In genomic region chr1:189880745-189881144, GRCm38 (mm10) we compare ENCODE assay signal across 16 mouse cellular contexts. TPM values are rescaled to one million over a fixed set of nuclear protein-coding genes. Genes with fewer than 3 reads are reported as not detected.
DNase-seq lines count a peak whose midpoint lies in the region; ATAC-seq and TF ChIP-seq lines count a peak whose summit lies in the region.
"Had no signal": no experiment of that assay in that cellular context is flagged by ENCODE, and none has a peak within 500 bp of the region (broad histone marks: within the 10 kb centered on the region; RNA-seq: fewer than 3 reads in every experiment).

No protein-coding gene starts in this region.

- 78% methylated on average over 14 of the region's 14 CpGs for WGBS in heart, embryonic 15.5 days
- WGBS in kidney, postnatal 0 days: 77% methylated on average over 14 of the region's 14 CpGs
- WGBS in stomach, postnatal 0 days: 84% methylated on average over 14 of the region's 14 CpGs

- H3K4me3 ChIP-seq in heart, embryonic 15.5 days: no peak overlapping the region
- H3K4me3 ChIP-seq in kidney, postnatal 0 days (replicated peaks; ENCODE audit: low read depth, low read length): no peak overlapping the region
- H3K4me3 ChIP-seq in stomach, postnatal 0 days (ENCODE audit: low read depth, low read length): no peak overlapping the region
- H3K4me3 ChIP-seq: embryonic facial prominence, embryonic 15.5 days; hindbrain, embryonic 15.5 days; intestine, embryonic 15.5 days; limb, embryonic 13.5 days; liver, embryonic 13.5 days had no signal

- H3K27me3 ChIP-seq in heart, embryonic 15.5 days: no peaks in the 10 kb centered on the region
- H3K27me3 ChIP-seq in kidney, postnatal 0 days (ENCODE audit: insufficient read depth, low read length): no peaks in the 10 kb centered on the region
- H3K27me3 ChIP-seq in stomach, postnatal 0 days (ENCODE audit: control insufficient read depth, insufficient read depth, low read length): no peaks in the 10 kb centered on the region
- H3K27me3 ChIP-seq: embryonic facial prominence, embryonic 15.5 days; hindbrain, embryonic 15.5 days; intestine, embryonic 15.5 days; limb, embryonic 13.5 days; liver, embryonic 13.5 days had no signal

- intact Hi-C loops in heart, postnatal 10 days (cut with DNase I): no loop called here

- TF ChIP-seq CTCF in kidney, postnatal 0 days (IDR thresholded peaks at IDR 0.05; ENCODE audit: low read depth): no peak
- no peak for TF ChIP-seq CTCF in stomach, postnatal 0 days (IDR thresholded peaks at IDR 0.05; ENCODE audit: low read depth)

- H3K27ac ChIP-seq in heart, embryonic 15.5 days: peak overlapping the region; percentile 57
- H3K27ac ChIP-seq in kidney, postnatal 0 days: 0 out of 2 replicates have a peak overlapping the region, but pooled peaks have one; percentile 38
- H3K27ac ChIP-seq in stomach, postnatal 0 days (replicated peaks): peak overlapping the region; percentile 13; the same call in 1 of the 2 replicates
- H3K27ac ChIP-seq: embryonic facial prominence, embryonic 15.5 days; hindbrain, embryonic 15.5 days; intestine, embryonic 15.5 days; limb, embryonic 13.5 days; liver, embryonic 13.5 days had no signal

- H3K9ac ChIP-seq in heart, embryonic 15.5 days: no peak overlapping the region
- no peak overlapping the region for H3K9ac ChIP-seq in kidney, postnatal 0 days (ENCODE audit: low read depth, low read length)
- no peak overlapping the region for H3K9ac ChIP-seq in stomach, postnatal 0 days (ENCODE audit: low read length)
- H3K9ac ChIP-seq: embryonic facial prominence, embryonic 15.5 days; hindbrain, embryonic 15.5 days; intestine, embryonic 15.5 days; limb, embryonic 13.5 days; liver, embryonic 13.5 days; lung, embryonic 14.5 days had no signal

- H3K36me3 ChIP-seq in heart, embryonic 15.5 days: peaks cover 44% of the 10 kb centered on the region
- H3K36me3 ChIP-seq in kidney, postnatal 0 days (ENCODE audit: insufficient read depth, low read length): 0 out of 2 replicates have a peak, but pooled peaks cover 4% of the 10 kb centered on the region
- H3K36me3 ChIP-seq in stomach, postnatal 0 days (ENCODE audit: control insufficient read depth, insufficient read depth, low read length): no peaks in the 10 kb centered on the region; the same call in 1 of the 2 replicates
- H3K36me3 ChIP-seq: hindbrain, embryonic 15.5 days had no signal

- no peak for ATAC-seq in heart, embryonic 15.5 days (replicated peaks; ENCODE audit: insufficient number of reproducible peaks, insufficient read depth, low FRiP score, low read depth)
- no peak for ATAC-seq in kidney, postnatal 0 days (replicated peaks; ENCODE audit: low FRiP score, low read depth)
- ATAC-seq in stomach, postnatal 0 days (ENCODE audit: low FRiP score, low TSS enrichment): no peak
- ATAC-seq: forebrain, embryonic 16.5 days; intestine, embryonic 15.5 days had no signal

- H3K9me3 ChIP-seq in heart, embryonic 15.5 days (replicated peaks): no peaks in the 10 kb centered on the region
- no peaks in the 10 kb centered on the region for H3K9me3 ChIP-seq in kidney, postnatal 0 days (replicated peaks; ENCODE audit: low read length)
- H3K9me3 ChIP-seq in stomach, postnatal 0 days (ENCODE audit: control insufficient read depth, low read length): no peaks in the 10 kb centered on the region
- H3K9me3 ChIP-seq: embryonic facial prominence, embryonic 15.5 days; hindbrain, embryonic 15.5 days; intestine, embryonic 15.5 days; limb, embryonic 13.5 days; liver, embryonic 13.5 days had no signal

- DNase-seq in cerebellum, postnatal 10 days: peak; percentile 56 to 61
- no peak for DNase-seq in cerebellum, adult 8-10 months
- DNase-seq in heart, postnatal 10 days: no peak
- no peak for DNase-seq in kidney, postnatal 0 days (ENCODE audit: low spot score)
- no peak for DNase-seq in kidney, postnatal 10 days
- DNase-seq in stomach, postnatal 0 days (ENCODE audit: low spot score): no peak
- DNase-seq: liver, embryonic 13.5 days; lung, embryonic 14.5 days; thymus, postnatal 25 days had no signal

- peaks cover 45% of the 10 kb centered on the region for H3K4me1 ChIP-seq in heart, embryonic 15.5 days (replicated peaks)
- peaks cover 7% of the 10 kb centered on the region; the same call in 1 of the 2 replicates for H3K4me1 ChIP-seq in kidney, postnatal 0 days (replicated peaks; ENCODE audit: insufficient read depth, low read length)
- 0 out of 2 replicates have a peak, but pooled peaks cover 4% of the 10 kb centered on the region for H3K4me1 ChIP-seq in stomach, postnatal 0 days (replicated peaks; ENCODE audit: control insufficient read depth, insufficient read depth)

- TF ChIP-seq EP300 in stomach, postnatal 0 days (optimal IDR thresholded peaks at IDR 0.05): no peak

- H3K4me2 ChIP-seq in heart, embryonic 15.5 days: no peak overlapping the region
- no peak overlapping the region for H3K4me2 ChIP-seq in kidney, postnatal 0 days (ENCODE audit: low read length)
- no peak overlapping the region for H3K4me2 ChIP-seq in stomach, postnatal 0 days (replicated peaks; ENCODE audit: low read depth)
- H3K4me2 ChIP-seq: embryonic facial prominence, embryonic 15.5 days; hindbrain, embryonic 15.5 days; intestine, embryonic 15.5 days; limb, embryonic 13.5 days; liver, embryonic 13.5 days; lung, embryonic 14.5 days; midbrain, embryonic 11.5 days had no signal

RNA-seq across cellular contexts. Expression of gene Smyd2, which starts 41.4 kb away (rescaled TPM):
- polyA plus RNA-seq in heart, embryonic 15.5 days (2015; fragmentation: Nextera tagmentation; extraction: Ambion mirVana): 208 and 210 TPM in 2 replicates
- total RNA-seq in heart, postnatal 10 days (2021): 100 to 1,000 TPM; 166 to 180 TPM
- 70.4 and 72.1 TPM in 2 replicates for polyA plus RNA-seq in kidney, postnatal 0 days (2015; fragmentation: Nextera tagmentation; extraction: Ambion mirVana)
- polyA plus RNA-seq in stomach, postnatal 0 days (2015; fragmentation: Nextera tagmentation; extraction: Ambion mirVana): 59.0 and 61.7 TPM in 2 replicates

Comparison
In these comparisons a context has a peak if more than half of its experiments do, and no peak if none do; other contexts are left out.
1. DNase-seq: peak in cerebellum, postnatal 10 days (2 of 2); none in cerebellum, adult 8-10 months (single experiment), heart, postnatal 10 days (0 of 2), kidney, postnatal 0 days (single experiment), kidney, postnatal 10 days (single experiment) and stomach, postnatal 0 days (single experiment).
2. Peak in every context shown above with its lines, with median percentiles within 50 percentile points of each other: H3K27ac ChIP-seq.